Mouse (Mus musculus): ENCODE results near the gene Cntn3. TPM values are rescaled to one million over a fixed set of nuclear protein-coding genes. Genes with fewer than 3 reads are reported as not detected.

The Cntn3 gene
- not detected in 2 replicates for polyA plus RNA-seq (2012; ENCODE audit: low replicate concordance)

DNA sequence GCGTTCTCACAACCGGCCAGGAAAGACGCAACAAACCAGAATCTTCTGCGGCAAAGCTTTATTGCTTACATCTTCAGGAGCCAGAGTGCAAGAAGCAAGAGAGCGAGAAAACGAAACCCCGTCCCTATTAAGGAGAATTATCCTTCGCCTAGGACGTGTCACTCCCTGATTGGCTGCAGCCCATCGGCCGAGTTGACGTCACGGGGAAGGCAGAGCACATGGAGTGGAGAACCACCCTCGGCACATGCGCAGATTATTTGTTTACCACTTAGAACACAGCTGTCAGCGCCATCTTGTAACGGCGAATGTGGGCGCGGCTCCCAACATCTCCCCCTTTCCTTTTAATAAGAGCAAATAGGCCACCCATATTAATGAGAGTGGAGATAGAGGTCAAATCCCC lies at the start of gene Cntn3:
TSS of gene Cntn3 (minus strand) at position 101 of the 400 bp plus-strand sequence.

